Mouse (Mus musculus): Measurements from ENCODE around the gene Prepl.

The Prepl gene

DNA sequence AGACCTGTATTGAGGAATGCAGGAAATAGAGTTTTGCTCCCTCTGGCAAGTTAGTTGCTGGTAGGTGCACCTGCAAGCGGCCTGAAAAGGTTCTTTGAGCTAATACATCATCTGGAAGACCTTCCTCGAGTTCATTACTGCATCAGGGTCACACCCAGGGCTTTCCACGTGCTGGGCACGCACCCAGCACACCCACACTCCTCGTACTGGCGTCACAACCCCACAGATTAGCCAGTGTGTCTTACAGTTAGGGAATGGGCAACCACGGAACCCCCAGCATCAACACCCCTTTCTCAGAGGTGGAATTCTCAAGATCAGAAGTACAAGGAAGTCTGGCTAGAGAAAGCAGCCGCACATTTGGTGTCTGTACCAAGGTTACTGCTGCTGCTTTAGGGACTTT is 65.8 kb downstream of the Prepl start:
- no peak for DNase-seq (ENCODE audit: low read depth, low spot score)

DNA sequence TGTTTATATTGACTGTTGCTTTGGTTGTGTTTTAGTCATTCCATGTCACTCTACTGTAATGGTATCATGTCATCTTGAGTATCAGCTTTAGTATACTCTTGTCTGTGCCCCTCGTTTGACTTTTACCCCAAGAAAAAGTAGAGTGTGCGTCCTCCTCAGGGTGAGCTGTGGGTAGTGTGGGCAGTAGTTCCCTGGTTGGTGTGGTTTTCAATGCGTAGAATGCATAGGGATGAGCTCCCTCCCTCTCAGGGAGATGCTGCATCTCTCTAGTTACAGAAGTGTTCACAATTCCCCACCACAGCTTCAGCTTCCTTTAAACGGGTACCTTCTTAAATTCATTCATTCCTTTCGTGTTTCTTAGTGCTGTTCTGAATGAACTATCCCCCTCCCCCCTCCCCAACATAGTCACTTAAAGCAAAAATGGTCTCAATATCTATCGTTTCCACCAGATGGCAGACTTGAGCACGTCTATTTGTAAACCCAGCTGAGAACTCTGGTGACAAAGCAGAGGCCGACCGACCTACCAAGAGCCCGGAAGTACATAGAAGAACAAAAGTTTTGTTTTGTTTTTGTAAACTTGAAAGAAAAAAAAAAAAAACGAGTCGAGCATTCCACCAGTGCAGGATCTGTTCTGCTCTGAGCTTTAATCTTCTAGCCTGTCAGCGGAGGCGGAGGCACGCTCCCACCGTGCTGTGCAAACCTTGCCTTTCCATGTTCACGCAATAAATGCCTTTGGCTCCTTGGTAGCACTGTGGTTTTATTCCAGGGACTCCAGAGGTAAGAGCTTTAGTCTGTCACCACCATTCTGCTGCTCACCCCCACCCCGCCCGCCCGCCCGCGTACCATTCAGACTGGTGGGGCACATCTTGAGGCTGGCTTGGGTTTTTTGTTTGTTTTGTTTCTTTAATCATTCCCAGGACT is 66.5 kb downstream of the Prepl start:
- peak; percentile 45 for DNase-seq (ENCODE audit: low read depth, low spot score)

DNA sequence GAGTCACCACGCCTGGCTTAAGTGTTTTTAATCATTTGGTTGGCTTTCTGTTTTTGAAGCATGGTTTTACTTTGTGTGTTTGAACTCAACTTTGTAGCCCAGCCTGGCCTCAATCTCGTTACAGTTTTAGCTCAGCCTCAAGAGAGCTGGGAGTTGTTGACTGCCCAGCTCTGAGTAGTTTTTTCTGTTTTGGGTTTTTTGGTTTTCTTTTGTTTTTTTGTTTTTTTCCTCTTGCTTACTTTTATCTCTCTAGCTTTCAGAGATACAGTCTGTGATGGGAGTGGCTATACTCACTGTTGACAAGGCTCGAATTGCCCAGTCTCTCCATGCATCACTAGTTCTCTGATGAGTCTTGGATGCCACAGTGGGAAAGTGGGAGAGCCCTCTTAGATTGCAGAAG is 69.7 kb downstream of the Prepl start:
- no peak for DNase-seq (ENCODE audit: low read depth, low spot score)

DNA sequence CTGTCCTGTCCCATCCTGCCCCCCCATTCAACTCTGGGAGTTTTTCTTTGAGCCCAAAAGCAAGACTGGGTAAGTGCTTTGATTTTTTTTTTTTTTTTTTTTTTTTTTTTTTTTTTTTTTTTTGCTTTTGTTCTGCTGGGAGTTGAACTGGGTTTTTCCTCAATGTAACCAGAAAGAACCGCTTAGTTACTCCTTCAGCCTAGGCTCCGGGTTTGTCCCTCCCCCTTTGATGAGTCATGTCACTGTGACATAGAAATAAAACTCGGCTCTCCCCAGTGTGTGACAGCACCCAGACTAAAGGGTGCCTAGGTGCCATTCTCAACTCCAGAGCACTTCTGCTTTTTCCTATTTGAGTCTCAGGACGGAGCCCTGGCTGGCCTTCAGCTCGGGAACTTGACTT is 71.2 kb downstream of the Prepl start:
- DNase-seq (ENCODE audit: low read depth, low spot score), result no peak

DNA sequence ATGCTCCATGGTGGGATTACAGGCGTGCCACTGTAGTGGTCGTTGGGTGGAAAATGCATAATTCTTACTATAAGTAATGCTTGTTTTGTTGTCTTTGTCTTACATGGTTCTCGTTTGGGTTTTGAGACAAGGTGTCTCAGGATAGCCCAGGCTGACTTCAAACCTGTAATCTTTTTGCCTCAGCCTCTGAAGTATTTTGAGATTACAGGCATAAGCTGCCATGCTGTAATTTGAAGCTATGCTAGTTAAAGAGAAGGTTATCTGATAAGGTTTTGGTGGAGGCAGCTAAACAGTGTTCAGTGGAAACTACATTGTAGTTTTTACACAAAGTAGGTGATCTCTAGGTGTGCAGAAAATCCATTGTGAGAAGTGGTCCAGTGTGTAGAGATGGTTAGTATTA is 71.7 kb downstream of the Prepl start:
- no peak for DNase-seq (ENCODE audit: low read depth, low spot score)

DNA sequence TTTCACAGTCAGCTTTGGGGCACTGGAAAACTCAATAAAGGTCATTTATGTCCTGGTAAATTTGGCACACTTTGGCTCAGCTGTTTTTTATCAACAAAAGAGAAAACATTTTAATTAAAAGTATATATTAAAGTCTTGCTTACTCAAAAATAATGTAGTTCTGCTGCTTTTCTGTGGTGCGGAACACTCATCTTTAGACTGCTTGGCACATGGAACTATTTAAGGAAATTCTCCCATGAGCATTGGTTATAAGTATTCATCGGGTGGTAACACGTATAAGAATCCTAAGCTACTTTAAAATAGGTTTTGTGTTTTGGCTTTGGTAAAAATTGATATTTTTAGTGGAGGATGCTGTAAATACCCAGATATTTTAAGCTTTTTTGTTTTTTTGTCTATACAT is 75.4 kb downstream of the Prepl start:
- no peak for DNase-seq (ENCODE audit: low read depth, low spot score)

DNA sequence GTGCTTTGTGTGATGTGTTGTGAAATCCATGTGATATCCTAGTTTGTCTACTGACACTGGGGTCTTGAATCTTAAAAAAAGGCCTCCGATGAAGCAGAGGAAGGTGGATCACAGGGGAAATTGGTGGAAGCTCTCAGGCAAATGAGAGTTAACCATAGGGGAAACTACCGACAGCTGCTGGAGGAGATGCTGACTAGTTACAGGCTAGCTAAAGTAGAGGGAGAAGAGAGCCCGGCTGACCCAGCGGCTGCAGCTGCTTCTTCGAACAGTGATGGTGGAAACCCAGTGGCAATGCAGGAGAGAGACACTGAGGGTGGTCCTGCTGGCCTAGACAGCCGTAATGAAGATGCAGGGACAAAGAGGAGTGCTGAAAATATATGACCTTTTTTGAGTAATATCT is 76.6 kb downstream of the Prepl start:
- no peak for DNase-seq (ENCODE audit: low read depth, low spot score)
